Comparison of ENCODE assay signal across 9 mouse cellular contexts in the genomic region with DNA sequence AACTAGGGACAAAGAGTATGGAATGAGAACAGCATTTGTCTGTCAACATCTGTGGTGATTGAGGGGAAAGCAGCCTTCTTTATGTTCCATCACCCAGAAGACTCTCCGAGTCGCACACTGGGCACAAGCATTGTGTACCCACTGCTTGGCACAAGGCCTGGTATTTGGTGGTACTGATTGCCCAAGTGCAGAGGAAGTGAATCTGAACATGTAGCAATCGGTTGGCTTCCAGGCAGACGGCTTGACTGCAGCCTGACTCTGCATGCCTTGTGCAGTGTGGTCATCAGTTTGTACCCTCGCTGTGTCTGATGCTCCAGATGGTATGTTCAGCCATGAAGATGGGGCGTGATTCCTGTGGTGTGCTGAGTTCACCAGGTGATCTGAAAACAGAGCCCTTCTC. TPM values are rescaled to one million over a fixed set of nuclear protein-coding genes. Genes with fewer than 3 reads are reported as not detected.
DNase-seq lines count a peak whose midpoint lies in the region; ATAC-seq lines count a peak whose summit lies in the region.
"Had no signal": no experiment of that assay in that cellular context is flagged by ENCODE, and none has a peak within 500 bp of the region (broad histone marks: within the 10 kb centered on the region; RNA-seq: fewer than 3 reads in every experiment).

No protein-coding gene starts in this region.

- intact Hi-C loops in left cerebral cortex, postnatal 4 days (cut with DNase I), result no loop called here
- intact Hi-C loops in left cerebral cortex, postnatal 25 days (cut with DNase I), result no loop called here

- ATAC-seq in granulocyte monocyte progenitor cell, adult 5-6 weeks (replicated peaks; ENCODE audit: poor library complexity, severe bottlenecking), result peak; percentile 96
- ATAC-seq in megakaryocyte, adult 5-6 weeks (ENCODE audit: poor library complexity, severe bottlenecking), result peak; percentile 94

- peak; percentile 12 for DNase-seq in left cerebral cortex, postnatal 4 days
- DNase-seq in left cerebral cortex, postnatal 25 days (ENCODE audit: low spot score in 2 of 2), result no peak
- DNase-seq in adrenal gland, adult 2 months, result peak; percentile 22
- DNase-seq in right cerebral cortex, adult 18-20 months, result no peak
- DNase-seq in cerebellum, adult 11 months, result no peak
- DNase-seq: kidney, adult 8-10 months; thymus, postnatal 25 days had no signal

RNA-seq across cellular contexts. Expression of gene Tada1, which starts 39.8 kb away (rescaled TPM):
- total RNA-seq in left cerebral cortex, postnatal 4 days (2021), result 10 to 100 TPM; 43.5 to 43.8 TPM
- 10 to 100 TPM; 33.0 to 33.1 TPM for total RNA-seq in left cerebral cortex, postnatal 25 days (2021)
- total RNA-seq in adrenal gland, adult 2 months (2021), result 10 to 100 TPM; 16.6 to 19.3 TPM
- polyA plus RNA-seq in adrenal gland, adult 2 months (2012; rRNA removed), result 7.3 and 11.1 TPM in 2 replicates
- total RNA-seq in granulocyte monocyte progenitor cell, adult 5-6 weeks (2014; fragmentation: Nextera tagmentation), result 36.2 and 43.9 TPM in 2 replicates
- 45.4 and 45.9 TPM in 2 replicates for total RNA-seq in granulocyte monocyte progenitor cell, adult 5-6 weeks (2017)
- total RNA-seq in megakaryocyte, adult 5-6 weeks (2015), result 44.1 and 47.3 TPM in 2 replicates
- 28.9 and 29.4 TPM in 2 replicates for total RNA-seq in megakaryocyte, adult 5-6 weeks (2017)

Comparison
In these comparisons a context has a peak if more than half of its experiments do, and no peak if none do; other contexts are left out.
1. DNase-seq: peak in left cerebral cortex, postnatal 4 days (single experiment) and adrenal gland, adult 2 months (single experiment); none in left cerebral cortex, postnatal 25 days (0 of 2), right cerebral cortex, adult 18-20 months (single experiment) and cerebellum, adult 11 months (single experiment).